Mouse (Mus musculus): ENCODE results near the gene Pitpnm3. TPM values are rescaled to one million over a fixed set of nuclear protein-coding genes. Genes with fewer than 3 reads are reported as not detected.

Pitpnm3 gene
- polyA plus RNA-seq, 1 experiment = 55.9 TPM

- Histone ChIP-seq H3K27ac (ENCODE audit: insufficient read depth, low read length) (no peak overlapping the region), H3K27me3 (ENCODE audit: control insufficient read depth, insufficient read depth, low read length) (no peaks in the 10 kb centered on the region), H3K4me3 (replicated peaks; ENCODE audit: insufficient read depth, low read depth, low read length) (no peak overlapping the region), H3K4me1 (ENCODE audit: control insufficient read depth, insufficient read depth, low read length) (no peaks in the 10 kb centered on the region)
- WGBS = 85% methylated on average over 4 of the region's 4 CpGs
- TF ChIP-seq CTCF (IDR thresholded peaks at IDR 0.05; ENCODE audit: borderline replicate concordance, insufficient read depth, low read depth, low read length) (no peak), POLR2A (IDR thresholded peaks at IDR 0.05; ENCODE audit: borderline replicate concordance, insufficient read depth, low read length) (no peak)
- no peak for DNase-seq
These were observed 34.3 kb upstream of the Pitpnm3 start for GRCm38 (mm10) chr11:72169871-72170270.

- TF ChIP-seq CTCF (IDR thresholded peaks at IDR 0.05; ENCODE audit: borderline replicate concordance, insufficient read depth, low read depth, low read length) (no peak), POLR2A (IDR thresholded peaks at IDR 0.05; ENCODE audit: borderline replicate concordance, insufficient read depth, low read length) (no peak)
- H3K4me1 ChIP-seq (ENCODE audit: control insufficient read depth, insufficient read depth, low read length) = no peaks in the 10 kb centered on the region
These were observed 27.6 kb upstream of the Pitpnm3 start for GRCm38 (mm10) chr11:72163198-72163597.

GRCm38 (mm10) chr11:72156624-72157023, 21.0 kb upstream of the Pitpnm3 start:
- Histone ChIP-seq H3K4me1 (ENCODE audit: control insufficient read depth, insufficient read depth, low read length) (no peaks in the 10 kb centered on the region), H3K4me3 (replicated peaks; ENCODE audit: insufficient read depth, low read depth, low read length) (no peak overlapping the region), H3K27me3 (ENCODE audit: control insufficient read depth, insufficient read depth, low read length) (no peaks in the 10 kb centered on the region), H3K27ac (ENCODE audit: insufficient read depth, low read length) (no peak overlapping the region)
- DNase-seq = no peak
- no peak for TF ChIP-seq CTCF (IDR thresholded peaks at IDR 0.05; ENCODE audit: borderline replicate concordance, insufficient read depth, low read depth, low read length)
- TF ChIP-seq POLR2A (IDR thresholded peaks at IDR 0.05; ENCODE audit: borderline replicate concordance, insufficient read depth, low read length) = no peak
- WGBS = 74% methylated on average over 2 of the region's 2 CpGs

More at GRCm38 (mm10) chr11:72163198-72163597, 27.6 kb upstream of the Pitpnm3 start:
- Histone ChIP-seq H3K27ac (ENCODE audit: insufficient read depth, low read length) (no peak overlapping the region), H3K4me3 (replicated peaks; ENCODE audit: insufficient read depth, low read depth, low read length) (no peak overlapping the region), H3K27me3 (ENCODE audit: control insufficient read depth, insufficient read depth, low read length) (no peaks in the 10 kb centered on the region)
- WGBS = 93% methylated on average over 2 of the region's 2 CpGs
- no peak for DNase-seq

- no peak for TF ChIP-seq POLR2A (IDR thresholded peaks at IDR 0.05; ENCODE audit: borderline replicate concordance, insufficient read depth, low read length)
- no peak for TF ChIP-seq CTCF (IDR thresholded peaks at IDR 0.05; ENCODE audit: borderline replicate concordance, insufficient read depth, low read depth, low read length)
- no peaks in the 10 kb centered on the region for H3K27me3 ChIP-seq (ENCODE audit: control insufficient read depth, insufficient read depth, low read length)
- H3K4me3 ChIP-seq (replicated peaks; ENCODE audit: insufficient read depth, low read depth, low read length) = no peak overlapping the region
- 85% methylated on average over 4 of the region's 4 CpGs for WGBS
- no peak for DNase-seq
- H3K27ac ChIP-seq (ENCODE audit: insufficient read depth, low read length) = no peak overlapping the region
- H3K4me1 ChIP-seq (ENCODE audit: control insufficient read depth, insufficient read depth, low read length) = no peaks in the 10 kb centered on the region
These were observed 20.4 kb upstream of the Pitpnm3 start for GRCm38 (mm10) chr11:72155981-72156428.

- Histone ChIP-seq H3K4me3 (replicated peaks; ENCODE audit: insufficient read depth, low read depth, low read length) (no peak overlapping the region), H3K4me1 (ENCODE audit: control insufficient read depth, insufficient read depth, low read length) (no peaks in the 10 kb centered on the region), H3K27ac (ENCODE audit: insufficient read depth, low read length) (no peak overlapping the region), H3K27me3 (ENCODE audit: control insufficient read depth, insufficient read depth, low read length) (no peaks in the 10 kb centered on the region)
- TF ChIP-seq CTCF (IDR thresholded peaks at IDR 0.05; ENCODE audit: borderline replicate concordance, insufficient read depth, low read depth, low read length) (no peak), POLR2A (IDR thresholded peaks at IDR 0.05; ENCODE audit: borderline replicate concordance, insufficient read depth, low read length) (no peak)
- 47% methylated on average over 11 of the region's 11 CpGs for WGBS
- no peak for DNase-seq
These were observed 19.8 kb upstream of the Pitpnm3 start for GRCm38 (mm10) chr11:72155186-72155980.

- Histone ChIP-seq H3K4me1 (ENCODE audit: control insufficient read depth, insufficient read depth, low read length) (no peaks in the 10 kb centered on the region), H3K27ac (ENCODE audit: insufficient read depth, low read length) (no peak overlapping the region), H3K4me3 (replicated peaks; ENCODE audit: insufficient read depth, low read depth, low read length) (no peak overlapping the region), H3K27me3 (ENCODE audit: control insufficient read depth, insufficient read depth, low read length) (no peaks in the 10 kb centered on the region)
- WGBS = 86% methylated on average over 12 of the region's 12 CpGs
- TF ChIP-seq POLR2A (IDR thresholded peaks at IDR 0.05; ENCODE audit: borderline replicate concordance, insufficient read depth, low read length) (no peak), CTCF (IDR thresholded peaks at IDR 0.05; ENCODE audit: borderline replicate concordance, insufficient read depth, low read depth, low read length) (no peak)
- DNase-seq = no peak
These were observed 17.7 kb upstream of the Pitpnm3 start for GRCm38 (mm10) chr11:72153122-72153862.

- no peaks in the 10 kb centered on the region for H3K4me1 ChIP-seq (ENCODE audit: control insufficient read depth, insufficient read depth, low read length)
- no peak for DNase-seq
- H3K27me3 ChIP-seq (ENCODE audit: control insufficient read depth, insufficient read depth, low read length) = no peaks in the 10 kb centered on the region
- no peak overlapping the region for H3K27ac ChIP-seq (ENCODE audit: insufficient read depth, low read length)
- 80% methylated on average over 2 of the region's 2 CpGs for WGBS
- TF ChIP-seq POLR2A (IDR thresholded peaks at IDR 0.05; ENCODE audit: borderline replicate concordance, insufficient read depth, low read length) = no peak
- TF ChIP-seq CTCF (IDR thresholded peaks at IDR 0.05; ENCODE audit: borderline replicate concordance, insufficient read depth, low read depth, low read length) = no peak
- H3K4me3 ChIP-seq (replicated peaks; ENCODE audit: insufficient read depth, low read depth, low read length) = no peak overlapping the region
These were observed 15.5 kb upstream of the Pitpnm3 start for GRCm38 (mm10) chr11:72151120-72151519.

Measured in cerebellum, adult 2 months (tissue).